Mouse (Mus musculus) ES-E14 (cell line): Measurements from ENCODE around the gene Nr2f1. TPM values are rescaled to one million over a fixed set of nuclear protein-coding genes. Genes with fewer than 3 reads are reported as not detected.

Source experiments
- DNase-seq: peaks from one replicate; pipeline ENCODE4 v3.0.0-alpha.2; 2013; ENCODE audit warnings: low read depth, low spot score
- H3K27ac ChIP-seq: 2 replicates; pipeline ENCODE4 v1.5.1; 2012; ENCODE audit warnings: low read depth, mild to moderate bottlenecking, low read length, moderate library complexity, mixed read lengths; ENCODE audit not compliant: poor library complexity, insufficient read depth, severe bottlenecking
- H3K36me3 ChIP-seq: 2 replicates; pipeline ENCODE4 v1.6.1; 2012; ENCODE audit warnings: mild to moderate bottlenecking, low read length, moderate library complexity, mixed read lengths; ENCODE audit not compliant: control insufficient read depth, poor library complexity, insufficient read depth, severe bottlenecking
- H3K4me1 ChIP-seq, 2 experiments: fragments of 150-350 bp in 1 of 2; sonication (generic) in 1 of 2; 2 replicates each; pipeline ENCODE4 v1.6.1; 2012; ENCODE audit warnings: low read length in 2 of 2, mild to moderate bottlenecking in 1 of 2, mixed read lengths in 1 of 2; ENCODE audit not compliant: control insufficient read depth in 2 of 2, insufficient read depth in 2 of 2, poor library complexity in 1 of 2
- H3K4me3 ChIP-seq, 2 experiments: fragments of 150-350 bp in 1 of 2; sonication (generic) in 1 of 2; 2 replicates each; pipeline ENCODE4 v1.5.1; 2012; ENCODE audit warnings: low read length in 2 of 2, low read depth in 1 of 2, mild to moderate bottlenecking in 1 of 2, mixed read lengths in 1 of 2; ENCODE audit not compliant: insufficient read depth in 1 of 2, poor library complexity in 1 of 2, severe bottlenecking in 1 of 2
- H3K9ac ChIP-seq: 2 replicates; pipeline ENCODE4 v1.6.1; 2012; ENCODE audit warnings: low read depth, mild to moderate bottlenecking, low read length, mixed read lengths; ENCODE audit not compliant: poor library complexity, insufficient read depth, severe bottlenecking
- H3K9me3 ChIP-seq: fragments of 150-350 bp; sonication (generic); 2 replicates; pipeline ENCODE4 v1.6.1; 2012; ENCODE audit warnings: low read depth, mild to moderate bottlenecking, low read length; ENCODE audit not compliant: control insufficient read depth, insufficient read depth
- CHD2 ChIP-seq: IDR thresholded peaks from 2 replicates; pipeline ENCODE4 v1.6.1; 2014; ENCODE audit warnings: mild to moderate bottlenecking, low read depth, low read length, inconsistent platforms
- HCFC1 ChIP-seq: IDR thresholded peaks from 2 replicates; pipeline ENCODE4 v1.6.1; 2012; ENCODE audit warnings: low read length, inconsistent platforms, borderline replicate concordance; ENCODE audit not compliant: insufficient read depth
- MAFK ChIP-seq: IDR thresholded peaks from 2 replicates; pipeline ENCODE4 v1.6.1; 2014; ENCODE audit warnings: mild to moderate bottlenecking, low read depth, low read length, inconsistent platforms; ENCODE audit not compliant: insufficient read depth
- ZC3H11A ChIP-seq: IDR thresholded peaks from 2 replicates; pipeline ENCODE4 v1.6.1; 2012; ENCODE audit warnings: low read depth, mild to moderate bottlenecking, inconsistent platforms, low read length, borderline replicate concordance
- ZNF384 ChIP-seq: IDR thresholded peaks from 2 replicates; pipeline ENCODE4 v1.6.1; 2012; ENCODE audit warnings: low read depth, low read length, inconsistent platforms
- in situ Hi-C, 2 experiments: fragments of 600-800 bp; cut with MboI; formaldehyde crosslinking; loops; one replicate each; pipeline ENCODE4 v1.15.1; 2025; ENCODE audit warnings: low sequenced_read_pairs in 2 of 2, inconsistent platforms in 1 of 2; ENCODE audit not compliant: unreplicated experiment in 2 of 2
- total RNA-seq: library from RNA; depleted of rRNA; stranded (reverse); fragments of 300-350 nt; gene quantifications from 2 replicates; pipeline ENCODE4 v1.2.3, GENCODE M21; 2012

Nr2f1 gene
- total RNA-seq, 1 experiment, result 1.9 TPM

- Histone ChIP-seq H3K4me3 (peak overlapping the region; percentile 39 to 56), H3K27ac (no peak overlapping the region), H3K4me1 (no peaks in the 10 kb centered on the region), H3K36me3 (no peaks in the 10 kb centered on the region), H3K9ac (no peak overlapping the region), H3K9me3 (no peaks in the 10 kb centered on the region)
- TF ChIP-seq CHD2, result no peak
- in situ Hi-C loops, result loop anchor here in 1 of 2 experiments (10.0 to 25.0 kb wide), 2 partner anchors 195 to 1342 kb away; no protein-coding TSS in a partner anchor
- DNase-seq, result no peak
Observed at GRCm38 (mm10) chr13:78179312-78180097, 20.1 kb downstream of the Nr2f1 start.

DNA sequence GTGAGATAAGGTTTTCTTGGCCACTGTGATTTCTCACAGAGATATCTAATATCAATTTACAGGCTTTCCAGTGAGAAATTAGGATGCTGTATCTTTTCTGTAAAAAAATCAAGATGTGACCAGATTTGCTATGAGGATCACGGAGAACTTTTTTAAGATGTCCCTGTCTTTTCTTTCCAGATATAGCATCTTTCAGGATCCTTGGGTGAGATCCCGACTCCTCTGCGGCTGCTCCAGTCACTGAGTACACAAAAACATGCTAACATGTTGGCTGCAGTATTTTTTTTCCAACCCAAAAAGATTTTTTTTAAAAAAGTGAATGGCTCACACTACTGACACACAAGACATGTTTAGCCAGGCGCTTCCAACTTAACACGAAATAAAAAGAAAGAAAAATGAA, 20.8 kb downstream of the Nr2f1 start:
- H3K9ac ChIP-seq, result no peak overlapping the region
- no peaks in the 10 kb centered on the region for H3K4me1 ChIP-seq
- no peaks in the 10 kb centered on the region for H3K9me3 ChIP-seq
- H3K27ac ChIP-seq, result no peak overlapping the region
- H3K4me3 ChIP-seq, result no peak overlapping the region
- in situ Hi-C loops, result loop anchor here in 1 of 2 experiments (25.0 kb wide), 1 partner anchor 1341 kb away; no protein-coding TSS in a partner anchor
- no peak for TF ChIP-seq ZC3H11A
- TF ChIP-seq CHD2, result no peak
- no peak for TF ChIP-seq HCFC1
- no peak for TF ChIP-seq ZNF384
- no peak for TF ChIP-seq MAFK
- DNase-seq, result no peak
- H3K36me3 ChIP-seq, result no peaks in the 10 kb centered on the region

DNA sequence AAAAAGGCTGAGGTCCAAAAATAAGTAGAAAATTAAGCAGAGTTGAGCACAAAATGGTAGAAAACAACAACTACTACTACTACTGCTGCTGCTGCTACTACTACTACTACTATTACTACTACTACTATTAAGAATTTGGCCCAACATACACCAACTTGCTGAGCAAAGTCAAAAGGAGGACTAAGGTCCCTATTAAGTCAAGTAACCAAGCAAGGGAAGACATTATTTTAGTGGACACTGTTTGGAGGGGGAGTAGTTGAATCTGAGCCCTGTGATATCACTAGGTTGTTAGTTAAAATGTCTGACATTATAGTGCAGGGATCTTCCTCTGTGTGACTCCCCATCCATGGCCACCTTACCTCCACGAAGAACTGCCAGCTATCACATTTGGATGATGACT, 21.5 kb downstream of the Nr2f1 start:
- in situ Hi-C loops, result loop anchor here in 1 of 2 experiments (25.0 kb wide), 1 partner anchor 1341 kb away; no protein-coding TSS in a partner anchor
- DNase-seq, result no peak
- H3K9ac ChIP-seq, result no peak overlapping the region
- H3K9me3 ChIP-seq, result no peaks in the 10 kb centered on the region
- no peak overlapping the region for H3K27ac ChIP-seq
- H3K4me1 ChIP-seq, result no peaks in the 10 kb centered on the region
- no peak overlapping the region for H3K4me3 ChIP-seq
- TF ChIP-seq MAFK, result no peak
- TF ChIP-seq ZC3H11A, result no peak
- TF ChIP-seq HCFC1, result no peak
- TF ChIP-seq CHD2, result no peak
- no peak for TF ChIP-seq ZNF384
- H3K36me3 ChIP-seq, result no peaks in the 10 kb centered on the region

DNA sequence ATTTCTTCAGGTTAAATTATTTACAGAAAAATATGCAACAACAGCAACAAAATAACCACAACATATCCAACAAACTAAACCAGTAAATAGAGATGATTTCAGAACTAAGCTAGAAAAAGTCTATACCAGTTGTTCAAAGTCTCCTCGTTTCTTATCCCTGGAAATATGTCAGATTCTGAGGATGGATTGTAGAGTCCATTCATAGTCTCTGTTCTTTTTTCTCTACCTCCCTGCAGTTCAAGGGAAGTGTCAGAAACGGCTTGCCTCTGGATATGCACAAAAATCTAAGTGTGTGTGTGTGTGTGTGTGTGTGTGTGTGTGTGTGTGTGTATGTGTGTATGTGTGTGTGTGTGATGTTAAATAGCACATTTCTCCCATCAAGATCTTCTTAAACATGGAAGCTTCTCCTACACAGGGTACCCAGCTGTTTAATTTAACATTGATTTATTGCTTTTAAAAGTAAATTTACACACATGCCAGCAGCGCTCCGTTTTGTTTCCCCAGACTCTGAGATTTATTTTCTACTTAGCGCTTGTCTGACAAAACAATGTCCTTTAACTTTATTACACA, 22.1 kb downstream of the Nr2f1 start:
- no peaks in the 10 kb centered on the region for H3K9me3 ChIP-seq
- no peak for TF ChIP-seq ZC3H11A
- TF ChIP-seq CHD2, result no peak
- TF ChIP-seq ZNF384, result no peak
- no peak for TF ChIP-seq MAFK
- no peak for TF ChIP-seq HCFC1
- H3K36me3 ChIP-seq, result no peaks in the 10 kb centered on the region
- DNase-seq, result no peak
- no peak overlapping the region for H3K4me3 ChIP-seq
- H3K4me1 ChIP-seq, result no peaks in the 10 kb centered on the region
- in situ Hi-C loops, result loop anchor here in 1 of 2 experiments (25.0 kb wide), 1 partner anchor 1340 kb away; no protein-coding TSS in a partner anchor
- H3K9ac ChIP-seq, result no peak overlapping the region
- no peak overlapping the region for H3K27ac ChIP-seq
